Mouse (Mus musculus): ENCODE measurements at regions not wholly inside any gene's neighbourhood (a gene's known extent, or its start where the extent isn't known, plus 50 kb on each side); places are given as distances from the start of the nearest gene placed in this dataset.

- DNase-seq (ENCODE audit: extremely low spot score in 1 of 2, low spot score in 1 of 2): peak in 1 of 2 experiments; percentile 4
Observed at GRCm38 (mm10) chr17:15990303-15990702, 159.5 kb upstream of the Rgmb start.

- no peak for DNase-seq (ENCODE audit: extremely low spot score in 1 of 2, low spot score in 1 of 2)
Observed at GRCm38 (mm10) chr17:15981558-15981957, 150.7 kb upstream of the Rgmb start.

- peak in 1 of 2 experiments; percentile 1 for DNase-seq (ENCODE audit: extremely low spot score in 1 of 2, low spot score in 1 of 2)
Observed at GRCm38 (mm10) chr17:15977374-15978031, 146.7 kb upstream of the Rgmb start.

- DNase-seq (ENCODE audit: extremely low spot score in 1 of 2, low spot score in 1 of 2): no peak
Observed at GRCm38 (mm10) chr17:15971351-15971685, 140.5 kb upstream of the Rgmb start.

GRCm38 (mm10) chr17:15970481-15971350 lies 139.9 kb upstream of the Rgmb start:
- no peak for DNase-seq (ENCODE audit: extremely low spot score in 1 of 2, low spot score in 1 of 2)

GRCm38 (mm10) chr17:15968331-15968730 lies 137.5 kb upstream of the Rgmb start:
- no peak for DNase-seq (ENCODE audit: extremely low spot score in 1 of 2, low spot score in 1 of 2)

- no peak for DNase-seq (ENCODE audit: extremely low spot score in 1 of 2, low spot score in 1 of 2)
Observed at GRCm38 (mm10) chr17:15955656-15956055, 124.8 kb upstream of the Rgmb start.

- peak in 1 of 2 experiments; percentile 44 for DNase-seq (ENCODE audit: extremely low spot score in 1 of 2, low spot score in 1 of 2)
Observed at GRCm38 (mm10) chr17:15951641-15952040, 120.8 kb upstream of the Rgmb start.

- DNase-seq (ENCODE audit: extremely low spot score in 1 of 2, low spot score in 1 of 2): no peak
Observed at GRCm38 (mm10) chr17:15949753-15950152, 118.9 kb upstream of the Rgmb start.

GRCm38 (mm10) chr17:15942378-15942777 lies 111.5 kb upstream of the Rgmb start:
- no peak for DNase-seq (ENCODE audit: extremely low spot score in 1 of 2, low spot score in 1 of 2)

GRCm38 (mm10) chr17:15918609-15919008 lies 87.8 kb upstream of the Rgmb start:
- DNase-seq (ENCODE audit: extremely low spot score in 1 of 2, low spot score in 1 of 2): no peak

- no peak for DNase-seq (ENCODE audit: extremely low spot score in 1 of 2, low spot score in 1 of 2)
Observed at GRCm38 (mm10) chr17:15898689-15899419, 68.0 kb upstream of the Rgmb start.

- DNase-seq (ENCODE audit: extremely low spot score in 1 of 2, low spot score in 1 of 2): no peak
Observed at GRCm38 (mm10) chr17:15895968-15896367, 65.1 kb upstream of the Rgmb start.

GRCm38 (mm10) chr17:15891896-15892675 lies 61.2 kb upstream of the Rgmb start:
- DNase-seq (ENCODE audit: extremely low spot score in 1 of 2, low spot score in 1 of 2): peak; percentile 1 to 36

GRCm38 (mm10) chr17:15890595-15891140 lies 59.8 kb upstream of the Rgmb start:
- DNase-seq (ENCODE audit: extremely low spot score in 1 of 2, low spot score in 1 of 2): no peak

GRCm38 (mm10) chr17:15882803-15883202 lies 52.0 kb upstream of the Rgmb start:
- no peak for DNase-seq (ENCODE audit: extremely low spot score in 1 of 2, low spot score in 1 of 2)

- DNase-seq (ENCODE audit: extremely low spot score in 1 of 2, low spot score in 1 of 2): no peak
Observed at GRCm38 (mm10) chr17:15882245-15882644, 51.4 kb upstream of the Rgmb start.

All from frontal cortex, adult 2 months (tissue).